Mouse (Mus musculus): ENCODE results near the gene Pip4k2c.
"Not testable (repeated sequence)": the region's sequence is repeated elsewhere in the genome, so short reads cannot be mapped to it uniquely, and the experiment has no call there.

The Pip4k2c gene

DNA sequence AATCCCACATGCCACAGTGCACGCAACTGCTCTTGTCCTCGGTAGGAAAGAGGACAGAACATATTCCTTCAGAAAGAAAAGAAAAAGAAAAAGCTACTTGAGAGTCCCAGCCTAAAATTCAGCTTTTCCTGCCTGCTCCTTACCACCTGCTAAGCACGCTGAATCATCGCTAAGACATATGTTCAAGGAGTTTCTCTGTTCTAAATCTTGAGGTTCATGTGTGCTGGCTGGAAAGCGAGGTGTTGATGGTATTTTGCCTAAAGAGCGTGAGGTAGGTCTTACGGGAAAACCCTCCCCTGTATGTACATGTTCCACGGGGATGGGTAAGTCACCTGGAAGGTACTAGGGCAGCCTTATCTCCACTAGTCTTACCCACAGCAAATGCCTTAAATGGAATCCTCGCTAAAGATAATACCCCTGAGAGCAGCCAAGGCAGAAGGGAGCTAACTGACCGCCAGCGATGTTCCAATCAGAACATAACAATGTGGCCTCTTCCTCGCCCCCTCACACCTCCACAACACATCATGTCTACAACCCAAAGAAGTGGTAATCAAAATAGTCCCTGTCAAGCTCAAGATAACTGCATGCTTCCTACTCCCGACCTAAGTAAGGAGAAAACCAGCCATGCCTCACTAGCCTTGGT, 1.3 kb downstream of the Pip4k2c start:
- no peak for DNase-seq (ENCODE audit: low spot score in 2 of 2)

DNA sequence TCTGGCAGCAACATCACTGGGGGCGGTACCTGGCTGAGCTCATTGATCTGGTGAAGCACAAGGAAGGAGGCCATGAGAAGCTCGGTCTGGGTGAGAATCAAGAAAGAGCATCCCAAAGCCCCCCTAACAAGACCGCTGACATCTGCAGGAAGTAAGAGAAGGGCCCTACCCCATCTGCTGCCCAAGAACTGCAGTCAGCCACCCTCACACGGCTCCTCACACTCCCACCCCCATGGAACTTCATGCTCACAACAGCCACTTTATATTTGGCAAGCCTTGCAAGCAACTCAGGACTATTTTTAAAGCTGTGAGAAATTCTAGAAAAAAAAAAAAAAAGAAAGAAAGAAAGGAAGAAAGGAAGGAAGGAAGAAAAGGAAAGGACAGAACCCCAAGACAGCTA, 2.5 kb downstream of the Pip4k2c start:
- DNase-seq (ENCODE audit: low spot score in 2 of 2): no peak

DNA sequence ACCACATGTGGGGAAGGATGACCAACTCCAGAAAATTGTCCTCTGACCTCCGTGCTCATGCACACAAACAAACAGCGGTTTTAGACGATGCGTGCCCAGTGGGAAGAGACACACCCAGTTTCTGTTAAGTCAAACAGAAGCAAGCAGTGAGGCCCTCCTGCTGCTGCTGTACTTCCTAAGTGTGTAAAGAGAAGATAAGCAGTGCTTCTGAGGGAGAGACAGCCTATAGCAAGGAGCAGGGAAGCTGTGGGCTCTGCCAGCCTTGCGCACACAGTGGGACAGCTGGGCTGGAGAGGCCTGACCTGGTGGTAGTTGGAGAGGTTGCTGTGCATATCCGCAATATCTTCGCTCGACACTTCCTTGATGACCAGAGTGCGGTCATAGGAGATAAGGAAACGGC, 6.0 kb downstream of the Pip4k2c start:
- peak in 1 of 2 experiments; percentile 38 for DNase-seq (ENCODE audit: low spot score in 2 of 2)

DNA sequence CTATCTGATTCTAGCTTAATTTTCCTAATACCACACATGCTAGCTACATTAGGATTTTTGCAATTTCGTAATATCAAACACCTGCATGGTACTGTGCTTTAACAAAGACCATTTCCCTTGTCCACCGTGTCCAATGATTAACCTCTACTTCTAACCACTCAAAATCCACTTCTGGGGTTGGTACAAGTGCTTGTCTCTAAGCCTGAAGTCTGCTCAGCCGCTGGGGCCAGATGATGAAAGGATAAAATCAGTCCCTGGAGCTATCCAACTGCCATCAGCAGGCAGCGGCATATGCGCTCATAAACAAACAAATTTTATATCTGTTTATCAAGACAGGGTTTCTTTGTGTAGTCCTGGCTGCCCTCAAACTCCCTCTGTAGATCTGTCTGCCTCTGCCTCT, 6.8 kb downstream of the Pip4k2c start:
- DNase-seq (ENCODE audit: low spot score in 2 of 2): no peak

DNA sequence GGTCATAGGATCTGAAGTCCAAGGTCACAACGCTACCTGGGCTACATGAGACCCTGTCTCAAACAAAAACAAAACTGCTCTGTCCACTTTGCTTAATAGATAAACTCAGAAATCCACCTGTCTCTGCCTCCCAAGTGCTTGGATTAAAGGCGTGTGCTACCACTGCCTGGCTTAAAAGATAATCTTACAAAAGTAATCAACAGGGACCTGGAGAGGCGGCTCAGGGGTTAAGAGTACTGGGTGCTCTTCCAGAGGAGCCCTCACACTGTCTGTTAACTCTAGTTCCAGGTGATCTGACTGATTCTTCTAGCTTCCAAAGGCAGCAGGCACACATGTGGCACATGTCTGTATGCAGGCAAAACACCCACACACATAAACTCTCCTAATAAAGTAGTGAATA, 8.3 kb downstream of the Pip4k2c start:
- DNase-seq (ENCODE audit: low spot score in 2 of 2): no peak

DNA sequence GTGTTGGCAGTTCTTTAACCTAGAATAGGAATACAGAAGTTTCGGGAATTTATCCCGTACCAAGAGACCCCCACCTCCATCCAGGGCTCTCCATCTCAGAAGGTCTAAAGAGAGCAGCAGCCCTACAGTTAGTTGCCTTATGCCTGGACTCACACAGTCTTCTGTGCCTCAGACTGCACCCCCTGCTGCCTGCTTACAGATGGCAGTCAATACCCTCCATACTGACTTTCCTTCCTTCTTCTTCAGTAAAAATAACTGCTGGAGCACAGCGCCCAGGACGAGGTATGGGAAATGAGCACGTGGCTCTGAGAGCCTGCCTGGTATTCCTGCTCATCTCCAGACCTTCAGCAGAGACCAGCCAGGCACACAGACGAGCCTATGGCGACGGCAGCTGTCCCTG, 11.1 kb downstream of the Pip4k2c start:
- no peak for DNase-seq (ENCODE audit: low spot score in 2 of 2)

DNA sequence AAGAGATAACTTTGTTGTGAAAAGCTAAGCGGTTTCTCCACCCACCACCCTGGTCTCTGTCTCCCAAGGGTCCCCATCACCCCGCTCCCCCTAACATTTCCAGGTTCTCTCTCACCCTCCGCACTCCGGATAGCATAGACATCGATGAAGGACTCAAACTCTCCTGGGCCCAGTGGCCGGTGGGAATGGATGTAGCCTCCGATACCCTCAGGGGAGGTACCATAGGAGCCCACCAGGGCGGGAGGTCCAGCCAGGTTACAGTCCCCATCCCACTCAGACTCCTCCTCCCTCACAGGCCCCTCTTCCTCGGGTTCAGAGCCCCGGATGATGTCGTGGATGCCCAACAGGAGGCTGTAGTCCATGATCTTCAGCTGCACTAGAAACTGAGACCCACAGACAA, 11.9 kb downstream of the Pip4k2c start:
- no peak for DNase-seq (ENCODE audit: low spot score in 2 of 2)

DNA sequence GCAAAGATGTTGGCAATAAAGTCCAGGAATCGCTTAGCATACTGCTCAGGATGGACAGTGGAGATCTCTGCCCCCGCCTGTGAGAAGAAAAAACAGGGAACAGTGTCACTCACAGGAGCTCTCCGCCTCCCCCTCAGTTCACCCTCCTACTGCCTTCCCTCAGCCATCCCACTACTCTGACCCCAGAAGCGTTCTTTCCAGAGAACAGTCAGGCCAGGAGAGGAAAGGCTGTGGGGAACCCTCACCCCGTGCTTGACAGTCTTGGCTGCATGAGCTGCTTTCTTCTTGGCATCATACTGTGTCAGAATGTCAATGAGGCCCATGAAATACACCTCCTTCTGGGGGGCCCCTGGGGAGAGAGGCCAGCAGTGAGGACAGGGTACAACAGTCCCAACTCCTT, 12.3 kb downstream of the Pip4k2c start:
- DNase-seq (ENCODE audit: low spot score in 2 of 2): no peak

DNA sequence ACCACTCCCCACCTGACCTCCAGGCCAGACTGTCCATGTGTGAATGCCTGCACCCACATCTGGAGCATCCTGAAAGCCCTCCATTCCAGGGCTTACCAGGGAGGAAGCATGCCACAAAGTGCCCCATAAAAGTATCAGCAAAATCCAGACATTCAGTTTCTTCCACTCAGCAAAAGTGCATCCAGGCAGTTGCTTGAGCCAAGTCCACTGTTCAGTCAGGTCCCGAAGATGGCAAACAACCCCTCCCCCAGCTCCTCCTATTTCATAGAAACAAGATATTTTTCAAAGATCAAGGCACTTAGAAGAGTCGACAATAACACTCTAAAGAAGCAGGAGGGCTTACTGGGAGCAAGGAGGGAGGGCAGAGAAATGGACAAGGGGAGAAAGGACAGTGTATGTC, 12.9 kb downstream of the Pip4k2c start:
- no peak for DNase-seq (ENCODE audit: low spot score in 2 of 2)

DNA sequence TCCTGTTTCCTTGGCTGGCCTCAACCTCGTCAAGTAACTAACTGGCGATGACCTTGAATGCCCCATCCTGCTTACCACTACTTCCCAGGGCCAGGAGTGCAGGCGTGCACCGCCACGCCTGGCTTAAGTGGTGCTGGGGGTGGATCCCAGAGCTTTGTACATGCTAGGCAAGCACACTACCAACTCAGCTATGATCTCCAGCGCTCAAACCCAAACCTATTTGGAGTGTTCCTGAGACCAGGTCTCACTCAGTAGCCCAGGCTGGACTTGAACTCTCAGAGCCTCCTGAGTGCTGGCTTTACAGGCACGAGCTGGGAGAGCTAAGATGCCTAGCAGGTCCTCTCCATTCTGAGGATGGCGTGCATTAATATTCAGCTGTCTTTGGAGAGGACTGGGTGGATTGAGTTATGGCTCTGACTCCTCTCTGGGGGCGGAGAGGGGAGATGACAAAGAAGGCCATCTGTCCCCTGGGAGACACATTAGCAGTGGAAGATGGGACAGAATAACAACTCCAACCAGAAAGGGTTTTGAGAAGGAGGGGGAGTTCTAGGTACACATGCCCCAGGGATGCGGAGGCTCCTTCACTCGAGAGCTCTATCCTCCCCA, 13.8 kb downstream of the Pip4k2c start:
- no peak for DNase-seq (ENCODE audit: low spot score in 2 of 2)

DNA sequence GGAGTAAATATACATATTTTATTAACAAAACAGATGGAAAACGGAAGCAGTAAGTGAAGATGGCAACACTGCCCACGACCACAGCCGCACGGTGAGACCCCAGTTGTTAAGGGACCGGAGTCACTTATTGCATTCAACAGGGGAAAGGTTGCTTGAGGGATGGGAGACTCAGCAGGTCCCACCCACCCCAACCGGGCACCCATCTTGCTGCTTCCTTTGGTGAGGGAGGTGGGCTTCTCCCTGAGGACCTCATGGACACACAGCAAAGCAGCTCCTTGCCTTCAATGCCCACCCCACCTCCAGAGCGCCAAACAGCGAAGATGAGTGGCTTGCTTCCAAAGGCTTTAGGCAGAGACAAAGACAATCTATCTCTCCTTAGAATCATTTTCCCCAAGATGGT, 14.3 kb downstream of the Pip4k2c start:
- DNase-seq (ENCODE audit: low spot score in 2 of 2): no peak

DNA sequence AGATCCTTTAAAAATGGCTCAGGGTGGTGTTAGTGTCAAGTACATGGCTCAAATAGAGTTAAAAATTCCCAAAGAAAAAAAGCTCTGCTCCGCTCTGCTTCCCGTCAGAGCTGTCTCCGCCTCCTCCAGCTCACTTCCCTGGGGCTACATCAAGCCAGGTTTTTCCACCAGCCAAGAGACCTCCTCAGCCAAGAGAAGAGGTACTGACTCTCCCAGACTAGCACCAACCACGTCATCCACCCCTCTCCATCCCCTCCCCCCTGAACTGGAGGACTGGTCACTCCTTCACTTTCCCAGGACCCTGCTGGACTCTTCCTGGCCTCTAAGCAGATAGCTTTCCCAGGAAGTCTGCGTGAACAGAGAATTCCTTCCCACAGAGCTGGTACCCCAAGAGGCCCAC, 15.0 kb downstream of the Pip4k2c start:
- no peak for DNase-seq (ENCODE audit: low spot score in 2 of 2)

DNA sequence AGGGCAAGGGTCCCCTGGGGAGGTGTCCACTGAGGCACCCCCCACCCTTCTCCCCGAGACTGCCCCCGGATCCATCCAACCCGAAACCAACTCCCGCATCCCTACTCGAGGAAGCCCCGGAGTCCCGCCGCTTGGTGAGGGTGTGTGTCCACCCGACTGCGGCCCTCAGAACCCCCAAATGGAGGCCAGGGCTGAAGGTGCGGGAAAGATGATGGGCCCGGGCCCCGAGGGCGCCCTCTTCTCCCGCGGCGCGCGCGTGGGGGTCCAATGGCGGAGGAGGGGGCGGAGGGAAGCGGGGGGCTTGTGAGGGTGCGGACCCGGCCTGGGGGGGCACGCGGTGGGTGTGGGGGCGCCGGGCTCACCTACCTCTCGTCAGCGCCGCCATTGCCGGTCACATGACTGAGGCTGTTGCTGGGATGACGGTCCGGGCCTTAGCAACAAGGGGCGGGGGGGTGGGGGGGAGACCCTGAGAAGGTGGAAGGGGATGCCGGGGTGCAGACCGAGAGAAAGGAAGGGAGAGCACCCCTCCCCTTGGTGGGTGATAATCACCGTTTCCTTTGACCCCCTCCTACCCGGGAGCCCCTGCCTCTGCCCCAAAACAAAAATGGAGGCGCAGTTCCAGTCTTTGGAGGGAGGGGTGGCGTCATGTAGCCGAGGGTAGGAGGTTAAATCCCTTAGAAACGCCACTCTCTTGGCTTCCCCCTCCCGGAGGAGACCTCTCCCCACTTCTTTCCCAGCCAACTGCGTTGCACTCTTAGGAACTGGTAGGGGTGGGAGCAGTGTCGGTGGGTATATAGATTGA, 15.9 kb downstream of the Pip4k2c start, which contains the start of gene Dtx3:
Dtx3 (minus strand) TSS at position 401 of the 802 bp plus-strand sequence.
- no peak for DNase-seq (ENCODE audit: low spot score in 2 of 2)

DNA sequence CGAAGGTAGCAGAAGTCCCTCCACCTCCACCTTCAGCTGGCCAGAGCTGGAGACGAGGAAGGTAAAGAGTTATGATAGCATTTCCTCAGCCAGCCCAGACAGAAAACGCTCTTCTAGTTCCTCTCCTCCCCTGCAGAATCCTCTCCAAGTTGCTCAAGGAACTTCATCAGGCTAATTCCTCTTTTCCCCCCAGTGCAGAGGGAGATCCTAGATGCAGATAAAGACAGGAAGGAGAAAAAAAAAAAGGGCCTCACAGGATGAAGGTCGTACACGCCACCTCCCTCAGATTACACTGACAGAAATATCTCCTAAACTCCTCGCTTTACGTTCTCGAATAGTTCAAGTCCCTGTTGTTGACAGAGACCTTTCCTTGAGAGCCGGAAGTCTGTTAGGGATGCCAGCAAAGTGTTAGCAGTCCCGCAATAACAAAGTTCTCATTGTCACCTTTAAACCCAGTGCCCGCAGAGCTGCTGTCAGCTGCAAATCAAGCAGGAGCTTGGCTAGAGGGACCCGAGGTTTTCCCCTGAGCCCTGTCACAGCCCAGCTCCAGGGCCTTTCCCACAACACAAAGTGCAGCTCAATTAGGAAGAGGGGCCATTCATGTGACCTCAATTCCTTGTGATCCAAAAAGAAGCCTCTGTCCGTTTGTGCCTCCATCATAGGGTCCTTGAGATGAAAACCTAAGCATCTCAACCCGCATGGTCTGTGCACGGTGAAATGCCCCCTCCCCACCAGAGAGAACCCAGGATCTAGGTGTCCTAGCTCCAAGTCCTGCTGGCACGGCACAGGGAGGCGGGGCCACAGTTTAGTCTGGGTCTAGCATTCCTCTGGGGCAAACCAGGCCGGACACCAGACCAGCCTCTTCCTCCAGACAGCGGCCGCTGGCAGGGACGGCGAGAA, 16.7 kb downstream of the Pip4k2c start:
- no peak for DNase-seq (ENCODE audit: low spot score in 2 of 2)

DNA sequence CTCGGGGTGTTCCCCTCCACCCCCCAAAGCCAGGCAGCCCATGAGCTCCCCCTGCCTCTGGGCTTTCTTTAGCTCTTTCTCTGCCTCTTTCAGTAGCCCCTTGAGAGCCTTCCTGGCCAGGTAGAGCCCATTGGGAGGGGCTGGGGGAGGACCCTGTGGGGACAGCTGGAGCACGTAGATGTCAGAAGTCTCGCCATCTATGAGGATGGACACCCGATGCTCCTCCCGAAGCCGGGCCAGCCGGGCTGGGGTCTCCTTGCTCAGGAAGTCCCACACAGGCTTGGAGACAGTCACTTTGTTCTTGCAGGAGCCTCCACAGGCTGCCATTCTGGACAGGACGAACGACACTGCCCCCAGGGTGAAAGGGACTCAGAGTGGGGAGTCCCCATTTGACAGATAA, 18.4 kb downstream of the Pip4k2c start:
- no peak for DNase-seq (ENCODE audit: low spot score in 2 of 2)

DNA sequence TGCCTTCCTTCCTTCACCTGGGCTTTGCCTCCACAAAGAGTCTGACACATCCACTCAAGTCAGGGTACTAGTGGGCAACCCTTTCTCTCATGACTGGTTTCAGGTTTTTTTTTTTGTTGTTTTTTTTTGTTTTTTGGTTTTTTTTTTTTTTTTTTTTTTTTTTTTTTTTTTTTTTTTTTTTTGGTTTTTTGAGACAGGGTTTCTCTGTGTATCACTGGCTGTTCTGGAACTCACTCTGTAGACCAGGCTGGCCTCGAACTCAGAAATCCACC, 19.4 kb downstream of the Pip4k2c start:
- DNase-seq (ENCODE audit: low spot score in 2 of 2): not testable (repeated sequence)

DNA sequence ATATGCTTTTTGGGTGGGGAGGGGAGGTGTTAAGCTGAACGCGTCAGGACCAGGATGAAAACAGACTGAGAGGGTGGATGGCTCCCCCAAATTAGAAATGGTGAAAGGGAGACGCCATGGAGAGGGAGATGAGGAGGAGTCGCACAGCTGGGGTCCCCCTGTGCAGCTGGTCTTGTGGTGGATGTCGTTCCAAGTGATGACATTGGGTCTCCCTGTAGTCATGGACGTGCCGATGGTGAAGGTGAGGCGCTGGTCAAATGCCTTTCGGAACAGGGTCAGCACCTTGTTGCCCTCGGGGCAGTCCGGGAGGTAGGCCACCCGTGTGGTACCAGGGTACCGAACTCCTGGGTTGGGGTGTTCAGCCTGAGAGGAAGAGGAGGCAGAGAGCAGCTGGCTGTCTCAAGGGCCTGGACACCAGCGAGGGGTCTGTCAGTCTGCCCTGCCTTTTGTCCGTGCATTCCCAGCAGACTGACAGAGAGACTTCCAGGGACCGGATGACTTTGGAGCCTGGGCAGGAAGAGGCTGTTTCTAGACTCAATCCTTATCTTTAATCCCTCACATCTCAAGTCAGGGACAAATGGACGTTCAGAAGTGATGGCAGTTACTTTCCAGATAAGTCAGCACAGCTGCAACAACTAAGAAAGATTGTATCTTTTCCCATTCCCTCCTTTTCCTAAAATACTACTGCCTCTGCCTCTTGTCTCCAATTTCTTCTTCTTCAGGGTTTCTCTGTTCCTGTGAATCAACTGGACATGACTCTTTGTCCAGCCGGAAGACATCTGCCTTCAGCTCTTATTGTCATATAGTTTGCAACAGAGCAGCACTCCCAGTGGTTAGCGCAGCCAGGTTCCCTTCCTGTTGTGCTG, 20.0 kb downstream of the Pip4k2c start:
- DNase-seq (ENCODE audit: low spot score in 2 of 2): no peak

DNA sequence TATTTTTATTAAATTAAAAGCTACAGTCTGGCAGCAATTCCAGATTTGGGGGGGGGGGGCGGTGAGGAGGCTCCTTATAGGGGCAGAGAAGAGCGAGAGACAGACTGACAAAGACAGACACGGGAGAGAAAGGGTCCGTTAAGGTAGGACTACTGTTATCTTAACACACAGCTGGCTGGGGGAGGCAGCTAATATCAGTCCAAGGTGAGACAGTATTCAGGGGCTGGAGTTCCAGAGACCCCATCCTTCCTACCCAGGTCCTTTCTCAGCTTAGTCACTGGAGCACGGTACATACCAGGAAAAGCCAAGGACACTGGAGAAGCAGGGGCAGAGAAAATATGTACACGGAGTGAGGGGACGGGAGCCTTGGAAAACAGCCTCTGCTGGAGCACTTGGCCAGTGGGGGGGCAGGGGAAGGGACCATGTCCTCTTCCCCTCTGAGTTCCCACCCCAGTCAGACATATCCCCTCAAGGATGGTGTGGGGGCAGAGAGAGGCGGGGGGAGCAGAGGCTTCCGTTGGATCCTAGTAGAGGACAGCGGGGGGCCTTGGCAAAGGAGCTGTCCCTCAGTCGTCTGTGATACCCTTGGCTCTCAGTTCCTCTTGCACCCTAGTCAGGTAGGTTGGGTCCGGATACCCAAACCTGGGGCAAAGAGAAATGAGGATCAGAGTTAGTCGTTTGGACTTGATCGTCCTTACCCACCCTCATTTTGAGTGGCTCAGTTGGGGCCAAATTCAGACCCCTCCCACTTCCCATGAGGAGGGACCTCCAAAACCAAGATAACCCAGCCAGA, 20.8 kb downstream of the Pip4k2c start:
- no peak for DNase-seq (ENCODE audit: low spot score in 2 of 2)

DNA sequence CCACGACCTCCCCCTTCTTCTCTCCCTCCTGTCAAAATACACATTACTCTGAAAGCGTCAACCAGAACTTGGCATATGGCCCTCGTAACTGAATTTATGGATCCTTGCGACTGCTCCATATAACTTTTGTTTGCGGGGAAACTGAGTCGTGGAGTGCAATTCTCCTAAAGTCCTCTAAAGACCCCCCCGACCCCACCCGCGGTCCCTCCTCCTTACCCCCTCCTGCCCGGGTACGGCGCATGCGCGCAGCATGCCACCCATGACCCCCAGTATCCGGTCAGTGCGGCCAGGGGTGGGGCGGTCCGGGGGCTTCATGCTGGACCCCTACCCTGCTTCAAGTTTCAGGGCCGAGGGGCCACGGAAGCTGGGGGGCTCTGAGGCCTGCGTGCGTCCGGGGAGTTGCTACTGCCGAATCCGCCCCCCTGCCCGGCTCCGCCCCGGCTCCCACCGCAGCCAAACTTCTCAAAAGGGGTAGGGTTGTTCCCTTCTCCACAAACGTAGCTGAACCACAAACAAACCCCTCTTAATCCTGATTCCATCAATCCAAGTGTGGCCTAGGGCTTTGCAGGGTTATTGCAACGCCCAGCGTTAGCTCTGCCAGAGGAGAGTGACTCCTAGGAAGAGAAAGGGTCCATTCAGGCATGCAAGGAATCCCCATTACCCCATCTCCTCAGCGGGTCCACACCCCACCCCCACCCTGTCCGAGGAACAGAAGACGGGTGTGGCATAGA, 21.6 kb downstream of the Pip4k2c start, which contains the start of gene Arhgef25:
Arhgef25 (minus strand) TSS at position 433 of the 731 bp plus-strand sequence.
- DNase-seq (ENCODE audit: low spot score in 2 of 2): no peak
